Mouse (Mus musculus): ENCODE data around the gene Cdhr3.
"Not testable (repeated sequence)": the region's sequence is repeated elsewhere in the genome, so short reads cannot be mapped to it uniquely, and the experiment has no call there.

Cdhr3 gene

GRCm38 (mm10) chr12:33005858-33006257 is 86.8 kb downstream of the Cdhr3 start:
- DNase-seq (ENCODE audit: low spot score in 2 of 2), result no peak

DNA sequence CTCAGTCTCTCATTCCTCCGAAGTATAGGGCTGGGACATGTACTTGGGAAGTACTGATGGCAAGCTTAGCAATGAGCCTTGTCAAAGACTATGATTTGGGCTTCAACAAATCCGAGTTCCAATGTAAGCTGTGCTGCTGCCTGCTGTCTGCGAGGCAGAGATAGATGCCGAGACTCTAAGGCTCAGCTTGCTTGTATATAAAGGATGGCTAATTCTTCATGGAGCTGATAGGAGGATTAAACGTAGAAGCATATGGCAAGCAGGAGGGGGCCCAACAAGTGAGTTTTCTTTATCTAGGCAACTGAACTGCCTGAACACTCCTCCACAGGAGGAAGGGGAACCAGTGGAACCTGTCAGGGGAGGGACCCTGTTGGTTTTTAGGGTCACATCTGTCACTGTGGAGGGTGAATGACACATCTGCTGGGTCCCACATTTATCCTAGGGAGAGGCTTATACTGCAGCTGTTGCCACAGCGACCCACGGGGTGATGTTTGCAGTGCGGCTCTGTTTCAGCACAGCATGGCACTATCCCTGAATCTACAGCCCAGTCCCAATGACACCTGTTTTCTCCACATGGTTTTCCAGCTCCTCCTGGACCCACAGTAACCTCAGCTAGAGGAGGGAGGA is 89.2 kb downstream of the Cdhr3 start:
- DNase-seq (ENCODE audit: low spot score in 2 of 2), result no peak

- DNase-seq (ENCODE audit: low spot score in 2 of 2), result no peak
These were observed 92.3 kb downstream of the Cdhr3 start for GRCm38 (mm10) chr12:33000402-33000801.

DNA sequence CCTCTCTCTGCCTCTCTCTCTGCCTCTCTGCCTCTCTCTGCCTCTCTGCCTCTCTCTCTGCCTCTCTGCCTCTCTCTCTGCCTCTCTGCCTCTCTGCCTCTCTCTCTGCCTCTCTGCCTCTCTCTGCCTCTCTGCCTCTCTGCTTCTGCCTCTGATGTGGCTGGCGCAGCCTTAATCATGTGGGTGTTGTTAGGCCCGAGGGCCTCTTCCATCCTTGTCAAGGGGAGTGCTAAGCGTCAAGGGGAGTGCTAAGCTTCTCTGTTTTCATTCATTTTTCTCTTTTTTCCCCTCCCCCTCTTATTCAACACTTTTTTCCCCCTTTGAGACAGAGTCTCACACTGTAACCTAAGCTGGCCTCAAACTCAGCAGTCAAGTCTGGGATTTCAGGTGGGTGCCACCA is 92.9 kb downstream of the Cdhr3 start:
- DNase-seq (ENCODE audit: low spot score in 2 of 2), result not testable (repeated sequence)

- peak in 1 of 2 experiments; percentile 51 for DNase-seq (ENCODE audit: low spot score in 2 of 2)
These were observed 93.9 kb downstream of the Cdhr3 start for GRCm38 (mm10) chr12:32998766-32999165.

DNA sequence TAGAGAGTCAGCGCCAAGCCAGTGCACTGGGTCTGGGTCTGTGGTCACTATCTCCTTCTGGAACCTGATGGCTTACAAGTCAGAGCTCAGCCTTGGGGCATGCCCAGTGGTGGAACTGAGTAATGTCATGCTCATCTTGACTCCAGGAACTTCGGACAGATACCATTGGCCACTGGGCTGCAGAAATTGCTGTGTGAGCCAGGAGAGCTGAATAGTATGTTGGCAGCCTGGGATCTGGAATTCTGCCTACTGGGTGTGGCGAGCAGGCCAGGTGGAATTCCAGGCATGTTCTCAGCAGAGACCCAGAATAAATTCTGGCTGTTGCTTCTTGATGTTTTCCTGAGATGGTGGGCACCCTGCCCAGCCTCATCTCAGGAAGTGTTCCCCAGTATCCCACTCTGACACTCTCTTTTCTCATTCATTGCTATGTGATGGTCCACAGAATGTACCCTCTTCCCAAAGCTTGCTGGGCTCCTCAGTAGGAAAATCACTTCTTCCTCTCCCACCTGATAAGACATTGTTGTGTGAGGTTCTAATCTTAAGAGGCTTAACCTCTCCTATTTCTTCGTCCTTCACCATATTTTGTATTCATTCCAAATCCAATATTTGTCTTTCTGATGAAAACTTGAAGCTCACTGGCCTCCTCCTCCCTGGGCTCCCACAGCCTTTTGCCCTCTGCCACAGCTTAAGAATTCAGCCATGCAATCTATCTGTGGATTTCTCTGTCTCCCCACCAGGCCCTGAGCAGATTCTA is 97.4 kb downstream of the Cdhr3 start:
- DNase-seq (ENCODE audit: low spot score in 2 of 2), result peak in 1 of 2 experiments; percentile 52

DNA sequence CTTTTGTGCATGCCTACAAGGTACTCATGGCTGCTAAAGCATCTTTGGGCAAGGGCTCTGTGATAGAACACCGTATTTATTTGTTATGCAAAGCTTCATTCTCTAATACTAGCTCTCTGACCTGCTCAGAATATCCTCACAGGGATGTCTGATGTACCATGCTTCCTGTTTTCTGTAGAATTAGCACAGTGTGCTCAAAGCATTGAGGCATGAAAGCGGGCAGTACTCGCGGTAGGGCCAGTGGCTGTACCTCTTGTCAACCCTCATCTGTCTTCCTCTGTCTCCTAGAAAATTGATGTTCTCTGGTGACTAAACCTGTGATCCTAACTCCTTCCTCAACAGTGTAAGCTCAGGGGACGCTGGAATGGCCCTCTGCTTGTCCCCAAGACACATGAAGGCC is 98.6 kb downstream of the Cdhr3 start:
- DNase-seq (ENCODE audit: low spot score in 2 of 2), result peak in 1 of 2 experiments; percentile 55

GRCm38 (mm10) chr12:32989731-32990130 is 102.9 kb downstream of the Cdhr3 start:
- no peak for DNase-seq (ENCODE audit: low spot score in 2 of 2)

DNA sequence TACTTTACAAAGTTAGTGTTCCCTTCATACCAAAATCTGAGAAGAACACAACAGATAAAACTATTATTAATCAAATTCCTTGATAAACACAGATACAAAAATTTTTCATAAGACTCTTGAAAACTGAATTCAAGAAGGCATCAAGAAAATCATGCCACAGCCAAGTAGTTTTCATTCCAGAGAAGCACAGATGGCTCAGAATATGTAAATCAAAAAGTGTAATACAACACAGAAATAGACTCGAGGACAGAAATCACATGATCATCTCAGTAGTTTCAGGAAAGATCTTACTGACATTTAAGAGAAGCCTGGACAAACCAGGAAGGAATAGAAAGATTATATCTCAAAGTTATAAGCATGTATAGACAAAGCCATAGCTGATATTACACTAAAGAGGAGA is 106.4 kb downstream of the Cdhr3 start:
- no peak for DNase-seq (ENCODE audit: low spot score in 2 of 2)
